Mouse (Mus musculus): ENCODE measurements around the gene Rasgrf2.

DNA sequence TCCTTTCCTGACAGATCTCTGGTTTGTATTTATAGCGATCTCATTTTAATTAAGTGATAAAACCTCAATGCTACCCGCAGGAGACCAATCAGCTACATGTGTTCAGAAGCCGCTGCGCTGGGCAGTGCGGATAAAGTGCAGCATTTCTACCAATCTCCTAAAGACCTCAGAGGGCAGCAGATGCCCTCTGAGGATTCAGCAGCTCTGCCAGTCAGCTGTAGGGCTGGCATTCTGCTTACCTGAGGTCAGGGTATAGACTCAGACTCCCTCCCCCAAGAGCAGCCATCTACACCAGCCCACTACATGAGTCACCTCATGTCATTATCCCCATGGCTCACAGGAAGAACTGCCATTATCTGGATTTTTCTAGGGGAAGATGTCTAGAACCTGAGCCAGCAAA lies 215.1 kb downstream of the Rasgrf2 start:
- no peak for TF ChIP-seq CTCF (IDR thresholded peaks at IDR 0.05; ENCODE audit: borderline replicate concordance, control insufficient read depth, extremely low read depth, insufficient read depth, low read length, poor library complexity)
- TF ChIP-seq POLR2A (IDR thresholded peaks at IDR 0.05; ENCODE audit: control insufficient read depth, extremely low read depth, insufficient read depth, low read length, poor library complexity) = no peak
